Mouse (Mus musculus) testis, postnatal 10 days (tissue): ENCODE measurements around the gene Osbpl5.

ENCODE experiments used
- DNase-seq: peaks from one replicate; pipeline ENCODE4 v3.0.0; 2021; ENCODE audit warnings: low spot score

Osbpl5 gene

GRCm38 (mm10) chr7:143756125-143757026 lies at the start of gene Osbpl5:
TSS of gene Osbpl5 (minus strand) at chr7:143756985.
- no peak for DNase-seq

DNA sequence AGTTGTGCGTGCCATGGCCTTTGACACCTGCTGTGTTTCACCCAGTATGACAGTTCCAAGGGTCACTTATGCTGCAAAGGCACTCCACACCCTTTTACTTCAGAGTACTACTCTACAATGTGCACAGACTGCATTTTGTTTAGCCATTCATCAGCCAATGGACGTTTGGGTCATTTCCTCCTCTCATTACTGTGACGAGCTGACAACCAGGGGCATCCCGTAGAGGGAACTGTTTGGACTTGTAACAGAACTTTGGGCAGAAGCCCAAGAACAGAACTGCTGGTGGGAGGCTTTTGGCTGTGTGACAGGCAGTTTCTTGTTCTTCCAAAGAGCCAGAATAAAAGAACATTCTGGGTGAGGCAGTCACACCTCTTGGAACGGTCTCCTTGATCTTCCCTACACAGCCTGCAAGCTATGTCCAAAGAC lies 48.4 kb upstream of the Osbpl5 start:
- DNase-seq = peak; percentile 58

DNA sequence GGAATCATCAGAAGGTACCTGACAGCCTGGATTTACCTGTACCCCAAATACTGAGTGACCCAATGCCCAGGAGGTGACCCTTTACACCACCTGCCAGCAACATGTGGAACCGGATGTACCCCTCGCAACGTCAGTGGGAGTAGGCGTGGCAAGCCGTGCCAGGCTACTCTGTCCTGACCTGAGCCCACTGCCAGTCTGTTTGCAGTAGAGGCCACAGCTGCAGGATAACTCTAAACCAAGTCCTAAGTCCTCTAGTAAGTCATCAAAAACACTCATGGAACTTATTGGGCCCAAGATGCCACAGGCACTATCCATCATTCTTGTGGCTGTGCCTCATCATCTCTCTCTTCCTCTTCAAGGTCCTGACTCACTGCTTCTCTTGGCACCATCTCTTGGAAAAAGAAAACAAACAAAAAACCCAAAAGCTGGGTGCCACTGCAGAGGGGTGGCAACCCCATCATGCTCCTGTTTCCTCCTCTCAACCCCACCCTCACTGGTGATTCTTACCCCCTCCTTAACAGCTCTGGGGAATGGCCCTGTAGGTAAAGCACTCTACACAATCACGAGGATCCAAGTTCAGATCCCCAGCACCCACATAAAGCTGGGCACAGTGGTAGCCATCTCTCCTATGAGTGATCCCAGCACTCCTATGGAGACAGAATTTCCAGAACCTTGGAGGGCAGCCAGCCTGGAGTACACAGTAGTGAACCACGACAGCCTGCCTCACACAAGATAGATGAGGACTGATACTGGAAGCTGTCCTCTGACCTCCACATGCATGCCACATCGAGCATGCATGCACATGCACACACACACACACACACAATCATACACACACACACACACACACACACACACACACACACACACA lies 44.6 kb upstream of the Osbpl5 start:
- DNase-seq = no peak

DNA sequence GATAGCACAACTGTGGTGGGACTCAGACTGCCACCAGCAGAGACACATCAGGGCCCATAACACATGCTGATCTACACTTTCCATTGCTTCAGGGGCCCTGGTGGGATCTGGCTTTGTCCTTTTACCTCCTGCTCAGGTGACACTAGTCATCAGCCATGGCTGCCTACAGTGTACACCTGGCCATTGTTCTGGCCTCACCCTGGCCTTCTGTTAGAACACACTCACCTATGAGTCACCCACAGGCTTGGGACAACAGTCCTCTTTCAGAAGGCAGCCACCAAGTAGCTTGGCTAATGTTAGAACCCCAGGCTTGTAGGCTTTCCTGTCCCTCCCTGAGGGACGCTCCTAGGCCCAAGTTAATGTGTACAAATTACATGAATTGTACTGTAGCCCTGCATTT lies 44.0 kb upstream of the Osbpl5 start:
- no peak for DNase-seq

GRCm38 (mm10) chr7:143798783-143799182 lies 42.0 kb upstream of the Osbpl5 start:
- no peak for DNase-seq

GRCm38 (mm10) chr7:143793121-143793520 lies 36.3 kb upstream of the Osbpl5 start:
- peak; percentile 71 for DNase-seq

DNA sequence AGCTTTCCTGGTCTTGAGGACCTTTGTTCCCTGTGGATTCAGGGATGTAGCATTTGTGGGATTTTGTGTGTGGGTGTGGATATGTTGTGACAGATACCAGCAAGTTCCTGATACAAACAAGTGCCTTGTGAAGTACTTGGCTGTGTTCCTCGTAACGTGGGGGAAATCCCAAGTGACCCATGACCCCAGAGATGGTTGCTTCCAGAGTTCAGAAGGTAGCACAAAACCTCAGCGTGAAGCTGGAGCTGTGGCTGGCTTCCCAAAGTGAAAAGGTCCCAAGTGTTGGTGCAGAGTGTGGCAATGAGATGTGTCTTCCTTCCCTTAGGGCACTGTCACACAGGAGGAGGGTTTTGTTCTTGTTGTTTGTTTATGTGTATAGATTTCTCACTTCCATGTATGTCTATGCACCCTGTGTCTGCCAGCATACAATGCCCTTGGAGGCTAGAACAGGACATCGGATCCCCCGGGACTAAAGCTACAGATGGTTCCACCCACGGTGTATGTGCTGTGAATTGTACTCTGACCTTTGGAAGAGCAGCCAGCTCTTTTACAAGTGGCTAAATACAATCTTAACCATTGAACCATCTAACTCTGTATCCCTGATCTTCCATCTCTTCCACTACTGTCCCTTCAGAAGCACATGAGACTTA lies 35.7 kb upstream of the Osbpl5 start:
- no peak for DNase-seq

DNA sequence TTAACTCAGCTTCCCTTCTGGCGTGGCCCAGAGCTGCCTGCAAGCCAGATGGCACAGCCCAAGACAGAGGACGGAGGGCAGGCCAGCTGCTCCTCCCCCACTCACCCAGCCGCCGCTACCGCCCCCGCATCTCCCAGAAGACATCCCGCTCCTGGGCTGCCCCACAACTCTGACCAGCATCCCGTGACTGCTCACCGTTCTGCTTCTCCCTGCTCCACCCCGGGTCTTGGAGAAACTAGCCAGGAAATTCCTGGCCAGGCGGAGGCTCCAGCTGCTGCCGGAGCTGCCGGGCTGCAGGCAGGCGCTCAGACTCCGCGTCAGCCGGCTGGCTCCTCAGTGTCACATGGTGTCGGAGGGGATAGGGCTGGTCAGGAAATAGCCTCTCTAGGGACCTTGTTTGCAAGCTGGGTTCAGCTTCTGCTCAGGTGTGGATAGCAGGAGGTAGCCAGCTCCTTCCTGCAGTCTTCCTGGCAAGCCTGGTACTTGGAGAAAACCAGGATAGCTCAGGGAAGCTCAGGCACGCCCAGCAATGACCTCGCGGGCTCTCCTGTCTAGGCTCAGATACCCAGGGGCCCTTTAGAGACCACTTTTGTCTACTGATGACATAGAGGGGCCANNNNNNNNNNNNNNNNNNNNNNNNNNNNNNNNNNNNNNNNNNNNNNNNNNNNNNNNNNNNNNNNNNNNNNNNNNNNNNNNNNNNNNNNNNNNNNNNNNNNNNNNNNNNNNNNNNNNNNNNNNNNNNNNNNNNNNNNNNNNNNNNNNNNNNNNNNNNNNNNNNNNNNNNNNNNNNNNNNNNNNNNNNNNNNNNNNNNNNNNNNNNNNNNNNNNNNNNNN lies 27.4 kb upstream of the Osbpl5 start, which contains the start of gene Mrgpre:
Gene Mrgpre, minus strand, starts transcription at position 505 of the 834 bp plus-strand sequence.
- DNase-seq = peak; percentile 85

DNA sequence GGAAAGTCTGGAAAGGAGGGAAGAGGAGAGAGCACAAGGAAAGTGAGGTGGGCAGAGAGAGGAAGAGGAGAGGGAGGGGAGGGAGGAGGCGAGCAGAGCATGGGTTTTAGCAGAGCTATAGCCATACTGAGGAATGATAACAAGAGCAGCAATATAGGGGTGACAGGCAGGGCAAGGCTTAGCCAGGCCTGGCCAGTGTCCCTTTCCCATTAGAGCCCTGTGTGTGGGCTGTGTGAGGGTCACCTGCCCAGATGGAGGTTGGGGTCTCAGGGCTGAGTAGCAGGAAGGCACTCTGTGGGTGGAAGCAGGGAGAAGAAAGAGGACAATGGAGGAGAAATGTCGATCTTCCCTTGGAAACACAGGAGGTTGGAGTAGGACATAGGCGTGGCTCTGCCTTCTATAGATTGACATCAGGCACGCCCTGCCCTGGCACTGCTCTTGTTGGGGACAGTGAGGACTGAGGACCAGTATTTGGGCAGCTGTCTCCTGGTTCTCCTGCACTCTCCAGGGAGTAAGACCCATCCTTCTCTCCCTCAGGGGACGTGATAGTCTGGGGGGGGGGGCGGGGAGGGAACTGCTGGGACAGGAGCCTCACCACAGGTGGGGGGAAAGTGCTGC lies 26.7 kb upstream of the Osbpl5 start:
- no peak for DNase-seq

DNA sequence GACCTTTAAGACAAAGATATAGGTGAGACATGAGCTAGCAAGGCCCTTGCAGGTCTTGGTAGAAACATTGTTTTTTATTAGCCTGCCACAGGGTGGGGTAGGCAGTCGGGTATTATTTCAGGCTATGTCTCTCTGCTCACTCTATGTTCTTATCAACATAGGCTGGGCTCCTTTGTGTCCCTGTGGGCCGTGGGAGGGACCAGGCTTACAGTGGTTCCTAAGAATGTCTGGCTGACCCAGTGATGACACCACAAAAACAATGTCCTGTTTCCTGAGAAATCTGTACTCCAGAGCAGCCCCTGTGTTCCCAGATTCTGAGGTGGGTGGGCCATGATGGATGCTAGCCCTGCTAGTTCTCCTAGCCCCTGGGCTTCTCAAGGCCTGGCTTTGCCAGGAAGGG lies 20.6 kb upstream of the Osbpl5 start:
- DNase-seq = no peak

DNA sequence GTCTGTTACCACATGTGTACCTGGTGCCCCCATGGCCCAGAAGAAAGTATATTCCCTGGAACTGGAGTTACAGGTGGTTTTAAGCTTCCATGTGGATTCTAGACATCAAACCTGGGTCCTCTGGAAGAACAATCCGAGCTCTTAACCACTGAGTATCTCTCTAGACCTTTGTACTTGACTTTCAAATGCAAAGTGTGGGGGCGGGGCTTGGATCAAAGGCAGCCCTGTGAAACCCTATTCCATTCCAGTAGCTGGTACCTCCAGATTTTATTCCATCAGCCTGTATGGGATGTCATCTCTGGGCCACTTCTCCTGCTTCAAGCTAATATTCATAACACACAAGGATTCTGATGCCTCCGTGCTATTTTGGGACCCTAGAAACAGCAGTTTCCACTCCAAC lies 19.4 kb upstream of the Osbpl5 start:
- DNase-seq = no peak

DNA sequence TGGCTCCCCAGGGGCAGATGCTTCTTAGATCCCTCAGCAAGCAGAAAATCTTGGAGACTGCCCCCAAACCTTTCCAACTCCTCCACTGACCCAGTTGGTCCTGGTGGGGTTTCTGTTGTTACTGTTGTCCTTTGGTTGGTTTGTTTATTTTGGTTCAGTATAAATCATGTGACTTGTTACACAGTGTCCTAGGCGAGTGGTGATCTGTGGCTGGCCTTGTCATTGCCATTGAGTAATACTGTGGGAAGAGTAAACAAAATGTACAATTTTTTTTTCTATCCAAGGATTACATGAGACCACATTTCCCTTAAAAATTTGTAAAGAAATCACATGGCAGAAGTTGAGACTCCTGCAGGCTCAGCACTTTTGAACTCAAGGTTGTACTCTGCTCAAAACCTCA lies 12.7 kb upstream of the Osbpl5 start:
- no peak for DNase-seq

GRCm38 (mm10) chr7:143768267-143768666 lies 11.5 kb upstream of the Osbpl5 start:
- DNase-seq = no peak

DNA sequence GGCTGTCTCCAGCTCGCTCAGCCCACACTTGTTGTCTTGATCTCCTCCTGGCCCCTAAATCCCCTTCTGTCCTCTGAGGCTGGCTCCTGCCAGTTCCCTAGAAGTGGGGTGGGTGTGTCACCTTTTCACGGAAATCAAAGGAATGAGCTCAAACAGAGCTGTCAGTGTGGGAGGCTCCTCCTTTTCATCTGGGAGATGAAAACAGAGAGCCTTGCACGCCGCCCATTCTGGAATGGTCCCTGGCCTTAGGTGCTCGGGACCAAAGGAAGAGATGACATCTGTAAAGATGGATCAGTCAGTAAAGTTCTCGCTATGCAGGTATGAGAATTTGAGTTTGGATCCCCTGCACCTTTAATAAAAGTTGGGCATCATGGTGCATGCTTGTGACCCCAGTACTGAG lies 10.1 kb upstream of the Osbpl5 start, which contains the start of gene Mrgprg:
Gene Mrgprg, minus strand, starts transcription at position 101 of the 400 bp plus-strand sequence.
- no peak for DNase-seq

DNA sequence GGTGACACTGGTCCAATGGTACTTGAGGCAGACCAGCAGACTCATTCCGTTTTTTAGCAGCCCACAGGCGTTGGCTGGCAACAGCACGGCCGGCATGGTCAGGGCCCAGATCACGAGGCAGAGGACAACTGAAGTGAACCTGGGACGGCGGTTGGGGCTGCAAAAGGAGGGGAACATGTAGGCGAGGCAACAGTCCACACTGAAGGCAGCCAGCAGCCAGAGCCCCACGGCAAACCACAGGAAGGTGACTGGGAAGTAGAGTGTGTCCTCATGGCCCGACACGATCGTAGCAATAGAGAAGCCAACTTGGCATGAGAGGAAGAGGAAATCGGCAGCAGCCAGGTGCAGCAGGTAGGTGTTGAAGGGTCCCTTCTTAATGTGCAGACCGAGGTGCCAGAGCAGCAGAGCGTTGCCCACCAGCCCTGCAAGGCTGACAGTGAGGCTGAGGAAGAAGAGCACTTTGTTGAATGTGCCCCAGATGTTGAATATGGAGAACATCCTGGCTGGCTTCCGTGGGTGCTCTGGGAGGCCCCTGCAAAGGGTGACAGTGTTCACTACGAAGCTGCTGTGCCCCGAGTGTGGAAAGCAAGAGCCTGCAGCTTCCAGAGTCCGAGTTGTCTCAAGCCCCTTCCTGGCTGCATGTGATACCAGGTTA lies 8.2 kb upstream of the Osbpl5 start:
- no peak for DNase-seq

DNA sequence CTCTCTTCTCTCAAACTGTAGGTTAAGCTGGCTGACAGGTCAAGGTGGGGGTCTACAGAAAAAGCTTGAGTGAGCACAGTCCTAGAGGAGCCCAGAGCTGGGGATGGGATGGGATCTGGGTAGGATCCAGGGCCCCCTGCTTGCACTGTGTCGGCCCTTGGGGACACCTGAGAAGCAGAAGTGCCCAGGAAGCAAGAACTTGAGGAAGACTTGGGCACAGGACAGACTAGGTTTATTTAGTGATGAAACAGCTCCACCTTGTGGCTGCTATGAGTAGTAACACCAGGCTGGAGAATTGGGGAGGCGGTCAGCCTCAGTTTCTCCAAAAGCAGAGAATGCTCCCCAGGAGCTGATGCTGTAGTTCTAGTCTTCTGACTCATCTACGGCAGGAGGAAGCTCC lies 7.0 kb upstream of the Osbpl5 start:
- DNase-seq = no peak

DNA sequence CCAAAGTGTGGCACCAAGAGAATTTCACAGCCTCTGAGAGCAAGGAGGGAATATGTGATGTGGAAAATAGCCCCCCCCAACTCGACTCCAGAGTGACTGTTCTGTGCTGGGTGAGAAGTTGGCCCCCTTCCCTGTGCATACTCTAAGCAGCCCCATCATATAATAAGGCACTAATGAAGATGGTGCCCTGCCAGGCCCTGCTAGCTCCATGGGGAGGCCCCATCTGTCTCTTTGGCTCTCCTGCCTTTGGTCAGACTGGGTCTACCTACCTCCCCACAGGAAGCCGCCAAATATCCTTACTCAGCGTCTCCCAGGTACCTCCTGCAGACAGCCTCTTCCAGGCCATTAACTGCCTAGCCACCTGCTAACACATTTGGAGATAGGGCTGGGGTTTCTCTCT lies 2.2 kb upstream of the Osbpl5 start:
- no peak for DNase-seq

DNA sequence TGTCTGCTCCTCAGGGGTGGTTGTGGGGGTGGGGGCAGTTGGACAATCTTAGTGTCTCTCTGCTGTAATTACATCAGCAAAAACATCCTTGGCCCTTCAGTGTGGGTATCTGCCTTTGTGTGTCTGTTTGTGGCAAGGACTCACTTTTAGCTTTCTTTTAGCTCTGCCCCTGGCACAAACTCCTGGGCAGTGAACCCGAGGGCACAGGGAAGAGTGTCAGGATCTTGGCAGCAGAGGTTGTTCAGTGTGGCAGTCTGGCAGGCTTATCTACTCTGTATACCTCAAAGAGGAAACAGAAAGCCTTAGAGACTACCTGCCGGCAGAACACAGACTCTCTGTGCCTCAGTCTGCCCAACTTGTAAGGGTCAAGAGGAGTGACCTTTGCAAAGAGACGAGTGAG lies 911 bp upstream of the Osbpl5 start:
- no peak for DNase-seq

DNA sequence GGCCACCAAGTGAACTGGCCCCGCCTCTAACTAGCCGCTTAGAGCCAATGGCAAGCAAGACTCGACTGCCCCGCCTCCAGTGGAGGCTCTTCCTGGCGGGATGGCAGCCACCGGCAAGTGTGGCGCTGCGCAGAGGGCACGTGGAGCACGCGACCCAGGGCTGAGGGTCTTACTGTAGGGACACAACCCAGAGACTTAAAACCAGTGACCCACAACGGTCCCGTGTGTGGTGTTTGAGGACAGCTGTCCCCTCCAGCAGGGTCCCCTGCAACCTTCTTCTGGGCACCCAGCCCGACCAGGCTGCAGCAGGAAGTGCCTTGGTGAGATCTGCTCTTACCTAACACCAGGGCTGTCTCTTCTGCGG lies 224 bp upstream of the Osbpl5 start:
- peak; percentile 86 for DNase-seq

DNA sequence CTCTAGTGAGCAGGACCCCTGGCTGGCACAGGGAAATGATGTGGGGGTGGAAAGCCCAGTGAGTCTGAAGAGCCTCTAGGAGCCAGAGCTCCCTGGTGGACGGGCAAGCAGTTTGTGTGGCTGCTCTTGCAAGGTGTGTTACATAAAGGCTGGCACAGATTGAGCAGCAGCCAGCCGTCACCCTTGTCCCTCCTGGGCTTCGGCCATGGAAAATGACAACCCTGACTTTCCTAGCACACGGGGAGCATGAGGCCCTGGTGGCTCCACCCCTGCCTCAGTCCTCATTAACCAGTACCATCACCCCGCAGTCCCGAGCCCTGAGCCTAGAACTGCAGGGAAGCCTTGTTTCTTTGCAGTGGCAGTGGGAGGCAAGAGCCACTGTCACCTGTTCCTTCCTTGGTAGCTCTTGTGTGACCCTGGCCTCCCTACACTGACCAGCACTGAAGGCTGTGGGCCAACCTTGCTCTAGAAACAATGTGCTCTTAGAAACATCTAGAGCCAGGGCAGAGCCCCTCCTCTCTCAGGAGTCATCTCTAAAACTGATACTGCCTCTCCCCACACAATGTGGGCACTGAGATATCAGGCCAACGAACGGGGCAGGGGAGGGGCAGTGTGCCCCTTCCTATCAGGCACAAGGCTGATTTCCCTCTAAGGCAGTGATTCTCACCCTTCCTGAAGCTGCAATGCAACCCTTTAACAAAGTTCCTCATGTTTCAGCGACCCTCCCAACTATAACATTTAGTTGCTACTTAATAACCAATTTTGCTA lies 1.2 kb downstream of the Osbpl5 start:
- DNase-seq = peak; percentile 51
